Mouse (Mus musculus): ENCODE measurements around the gene Pard3.

Gene Pard3

GRCm38 (mm10) chr8:127614206-127614605 is 550.5 kb downstream of the Pard3 start:
- no peak for DNase-seq (ENCODE audit: low read depth)

- DNase-seq (ENCODE audit: low read depth), result no peak
Observed at GRCm38 (mm10) chr8:127616681-127617080, 553.0 kb downstream of the Pard3 start.

- DNase-seq (ENCODE audit: low read depth), result no peak
Observed at GRCm38 (mm10) chr8:127622137-127622536, 558.4 kb downstream of the Pard3 start.

- no peak for DNase-seq (ENCODE audit: low read depth)
Observed at GRCm38 (mm10) chr8:127638232-127639087, 574.8 kb downstream of the Pard3 start.

GRCm38 (mm10) chr8:127639088-127639453 is 575.4 kb downstream of the Pard3 start:
- DNase-seq (ENCODE audit: low read depth), result no peak

GRCm38 (mm10) chr8:127655559-127655958 is 591.9 kb downstream of the Pard3 start:
- no peak for DNase-seq (ENCODE audit: low read depth)

Measured in c-Kit-positive CD71-positive TER-119-negative erythroid progenitor cells, embryonic 14.5 days (primary cell).